Mouse (Mus musculus): Measurements from ENCODE around the gene Zfpm1. TPM values are rescaled to one million over a fixed set of nuclear protein-coding genes. Genes with fewer than 3 reads are reported as not detected.

Zfpm1 gene
- total and polyA plus RNA-seq, 2 experiments, result 7.9 to 67.5 TPM

GRCm38 (mm10) chr8:122287742-122288141 lies 5.8 kb downstream of the Zfpm1 start:
- no peak for DNase-seq (ENCODE audit: extremely low read depth, low read depth, low spot score)
- Histone ChIP-seq H3K4me3 (ENCODE audit: insufficient read depth, low read depth, low read length) (no peak overlapping the region), H3K4me1 (ENCODE audit: control insufficient read depth, insufficient read depth, low read length) (peaks cover 11% of the 10 kb centered on the region), H3K79me2 (ENCODE audit: control insufficient read depth, insufficient read depth, low read length) (peaks cover 86% of the 10 kb centered on the region), H3K27me3 (ENCODE audit: control insufficient read depth, insufficient read depth, low read length) (no peaks in the 10 kb centered on the region), H3K27ac (replicated peaks; ENCODE audit: insufficient read depth, low read depth, low read length) (no peak overlapping the region), H3K9ac (ENCODE audit: low read depth, low read length) (no peak overlapping the region), H3K36me3 (ENCODE audit: control insufficient read depth, insufficient read depth, low read length) (no peaks in the 10 kb centered on the region)
- no peak for TF ChIP-seq CTCF (IDR thresholded peaks at IDR 0.05; ENCODE audit: low read depth, low read length)
- WGBS, result 84% methylated on average over 8 of the region's 8 CpGs

DNA sequence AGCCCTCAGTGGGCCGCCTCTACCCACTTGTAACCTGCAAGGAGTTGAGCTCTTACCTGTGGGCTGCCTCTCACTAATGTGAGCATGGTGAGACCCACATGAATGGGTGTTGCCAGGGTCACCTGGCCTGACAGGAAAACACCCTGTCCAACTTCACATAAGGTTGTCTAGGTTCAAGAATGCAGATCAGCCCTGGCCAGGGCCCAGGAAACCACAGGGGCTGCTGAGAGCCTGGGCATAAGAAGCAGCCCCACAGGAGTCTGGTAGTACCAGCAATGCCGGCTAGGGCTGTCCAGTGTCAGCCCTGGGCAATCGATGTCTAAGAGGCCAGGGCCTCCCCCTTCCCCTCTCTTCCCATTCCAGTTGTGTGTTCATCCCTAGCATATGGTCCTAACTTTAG lies 6.4 kb downstream of the Zfpm1 start:
- H3K4me3 ChIP-seq (ENCODE audit: insufficient read depth, low read depth, low read length), result no peak overlapping the region
- peaks cover 11% of the 10 kb centered on the region for H3K4me1 ChIP-seq (ENCODE audit: control insufficient read depth, insufficient read depth, low read length)
- H3K79me2 ChIP-seq (ENCODE audit: control insufficient read depth, insufficient read depth, low read length), result peaks cover 84% of the 10 kb centered on the region
- H3K36me3 ChIP-seq (ENCODE audit: control insufficient read depth, insufficient read depth, low read length), result no peaks in the 10 kb centered on the region
- 77% methylated on average over 3 of the region's 3 CpGs for WGBS
- DNase-seq (ENCODE audit: extremely low read depth, low read depth, low spot score), result no peak
- H3K27me3 ChIP-seq (ENCODE audit: control insufficient read depth, insufficient read depth, low read length), result no peaks in the 10 kb centered on the region
- H3K9ac ChIP-seq (ENCODE audit: low read depth, low read length), result no peak overlapping the region
- no peak overlapping the region for H3K27ac ChIP-seq (replicated peaks; ENCODE audit: insufficient read depth, low read depth, low read length)
- no peak for TF ChIP-seq POLR2A (IDR thresholded peaks at IDR 0.05; ENCODE audit: extremely low read depth, insufficient read depth, low read length)
- no peak for TF ChIP-seq CTCF (IDR thresholded peaks at IDR 0.05; ENCODE audit: low read depth, low read length)

GRCm38 (mm10) chr8:122291075-122291474 lies 9.1 kb downstream of the Zfpm1 start:
- TF ChIP-seq POLR2A (IDR thresholded peaks at IDR 0.05; ENCODE audit: extremely low read depth, insufficient read depth, low read length) (no peak), CTCF (IDR thresholded peaks at IDR 0.05; ENCODE audit: low read depth, low read length) (no peak)
- WGBS, result 71% methylated on average over 12 of the region's 12 CpGs
- Histone ChIP-seq H3K36me3 (ENCODE audit: control insufficient read depth, insufficient read depth, low read length) (no peaks in the 10 kb centered on the region), H3K79me2 (ENCODE audit: control insufficient read depth, insufficient read depth, low read length) (peaks cover 66% of the 10 kb centered on the region), H3K4me3 (ENCODE audit: insufficient read depth, low read depth, low read length) (no peak overlapping the region), H3K27ac (replicated peaks; ENCODE audit: insufficient read depth, low read depth, low read length) (no peak overlapping the region), H3K9ac (ENCODE audit: low read depth, low read length) (no peak overlapping the region), H3K4me1 (ENCODE audit: control insufficient read depth, insufficient read depth, low read length) (peaks cover 14% of the 10 kb centered on the region), H3K27me3 (ENCODE audit: control insufficient read depth, insufficient read depth, low read length) (no peaks in the 10 kb centered on the region)
- no peak for DNase-seq (ENCODE audit: extremely low read depth, low read depth, low spot score)

- H3K4me3 ChIP-seq (ENCODE audit: insufficient read depth, low read depth, low read length), result no peak overlapping the region
- H3K27ac ChIP-seq (replicated peaks; ENCODE audit: insufficient read depth, low read depth, low read length), result no peak overlapping the region
- 92% methylated on average over 10 of the region's 10 CpGs for WGBS
- H3K79me2 ChIP-seq (ENCODE audit: control insufficient read depth, insufficient read depth, low read length), result peaks cover 61% of the 10 kb centered on the region
- no peaks in the 10 kb centered on the region for H3K36me3 ChIP-seq (ENCODE audit: control insufficient read depth, insufficient read depth, low read length)
- H3K9ac ChIP-seq (ENCODE audit: low read depth, low read length), result no peak overlapping the region
- DNase-seq (ENCODE audit: extremely low read depth, low read depth, low spot score), result no peak
- peaks cover 18% of the 10 kb centered on the region for H3K4me1 ChIP-seq (ENCODE audit: control insufficient read depth, insufficient read depth, low read length)
- TF ChIP-seq CTCF (IDR thresholded peaks at IDR 0.05; ENCODE audit: low read depth, low read length) (no peak), POLR2A (IDR thresholded peaks at IDR 0.05; ENCODE audit: extremely low read depth, insufficient read depth, low read length) (no peak)
- no peaks in the 10 kb centered on the region for H3K27me3 ChIP-seq (ENCODE audit: control insufficient read depth, insufficient read depth, low read length)
Observed at GRCm38 (mm10) chr8:122291549-122291948, 9.6 kb downstream of the Zfpm1 start.

DNA sequence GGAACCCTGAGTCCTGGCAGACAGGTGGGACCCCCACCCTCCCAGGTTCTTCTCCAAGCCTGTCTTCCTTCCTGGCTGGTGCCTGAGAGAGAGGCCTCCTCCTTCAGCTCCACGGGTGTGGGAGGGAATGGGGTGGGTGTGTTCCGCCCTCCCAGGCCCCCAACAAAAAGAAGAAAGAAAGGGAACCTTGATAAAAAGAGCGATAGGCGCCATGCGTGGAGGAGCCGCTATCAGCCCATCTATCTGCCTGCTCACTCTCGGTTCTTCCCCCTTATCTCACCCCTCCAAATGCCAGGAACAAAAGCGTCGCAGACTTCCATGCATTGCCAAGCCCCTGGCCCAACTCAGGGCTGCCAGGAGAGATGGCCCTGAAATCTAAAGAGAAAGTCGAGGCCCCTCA lies 11.5 kb downstream of the Zfpm1 start:
- H3K4me3 ChIP-seq (ENCODE audit: insufficient read depth, low read depth, low read length), result no peak overlapping the region
- no peaks in the 10 kb centered on the region for H3K36me3 ChIP-seq (ENCODE audit: control insufficient read depth, insufficient read depth, low read length)
- H3K27ac ChIP-seq (replicated peaks; ENCODE audit: insufficient read depth, low read depth, low read length), result no peak overlapping the region
- WGBS, result 81% methylated on average over 10 of the region's 10 CpGs
- no peak overlapping the region for H3K9ac ChIP-seq (ENCODE audit: low read depth, low read length)
- DNase-seq (ENCODE audit: extremely low read depth, low read depth, low spot score), result no peak
- peaks cover 25% of the 10 kb centered on the region for H3K4me1 ChIP-seq (ENCODE audit: control insufficient read depth, insufficient read depth, low read length)
- H3K27me3 ChIP-seq (ENCODE audit: control insufficient read depth, insufficient read depth, low read length), result no peaks in the 10 kb centered on the region
- peaks cover 58% of the 10 kb centered on the region for H3K79me2 ChIP-seq (ENCODE audit: control insufficient read depth, insufficient read depth, low read length)
- no peak for TF ChIP-seq CTCF (IDR thresholded peaks at IDR 0.05; ENCODE audit: low read depth, low read length)
- no peak for TF ChIP-seq POLR2A (IDR thresholded peaks at IDR 0.05; ENCODE audit: extremely low read depth, insufficient read depth, low read length)

GRCm38 (mm10) chr8:122294273-122294683 lies 12.3 kb downstream of the Zfpm1 start:
- Histone ChIP-seq H3K27me3 (ENCODE audit: control insufficient read depth, insufficient read depth, low read length) (no peaks in the 10 kb centered on the region), H3K4me1 (ENCODE audit: control insufficient read depth, insufficient read depth, low read length) (peaks cover 27% of the 10 kb centered on the region), H3K27ac (replicated peaks; ENCODE audit: insufficient read depth, low read depth, low read length) (peak overlapping the region; percentile 60), H3K4me3 (ENCODE audit: insufficient read depth, low read depth, low read length) (no peak overlapping the region), H3K36me3 (ENCODE audit: control insufficient read depth, insufficient read depth, low read length) (no peaks in the 10 kb centered on the region), H3K9ac (ENCODE audit: low read depth, low read length) (0 out of 2 replicates have a peak overlapping the region, but pooled peaks have one; percentile 29), H3K79me2 (ENCODE audit: control insufficient read depth, insufficient read depth, low read length) (peaks cover 58% of the 10 kb centered on the region)
- DNase-seq (ENCODE audit: extremely low read depth, low read depth, low spot score), result peak; percentile 98
- TF ChIP-seq POLR2A (IDR thresholded peaks at IDR 0.05; ENCODE audit: extremely low read depth, insufficient read depth, low read length) (peak; percentile 68; the same call in 1 of the 2 replicates), CTCF (IDR thresholded peaks at IDR 0.05; ENCODE audit: low read depth, low read length) (no peak)
- WGBS, result 8% methylated on average over 7 of the region's 7 CpGs

Data from liver, adult 2 months (tissue).